ENCODE assay signal across 21 mouse cellular contexts in genomic region chr6:139861534-139861933, GRCm38 (mm10).
"Had no signal": no experiment of that assay in that cellular context is flagged by ENCODE, and none has a peak within 500 bp of the region (broad histone marks: within the 10 kb centered on the region; RNA-seq: fewer than 3 reads in every experiment).

No protein-coding gene starts in this region.

- H3K9me3 ChIP-seq: intestine, embryonic 15.5 days; kidney, embryonic 15.5 days; liver, embryonic 13.5 days; midbrain, embryonic 10.5 days; midbrain, embryonic 13.5 days; neural tube, embryonic 13.5 days had no signal

- H3K27ac ChIP-seq: intestine, embryonic 15.5 days; kidney, embryonic 15.5 days; liver, embryonic 13.5 days; midbrain, embryonic 10.5 days; midbrain, embryonic 13.5 days; neural tube, embryonic 13.5 days; stomach, postnatal 0 days had no signal

- H3K4me1 ChIP-seq: intestine, embryonic 15.5 days; kidney, embryonic 15.5 days; liver, embryonic 13.5 days; megakaryocyte, embryonic 14.5 days; midbrain, embryonic 10.5 days; midbrain, embryonic 13.5 days; neural tube, embryonic 13.5 days had no signal

- ATAC-seq: intestine, embryonic 15.5 days; midbrain, embryonic 13.5 days; midbrain, embryonic 16.5 days had no signal

- H3K4me2 ChIP-seq: intestine, embryonic 15.5 days; kidney, embryonic 15.5 days; liver, embryonic 13.5 days; midbrain, embryonic 13.5 days; neural tube, embryonic 13.5 days had no signal

- DNase-seq: kidney, adult 8-10 months; kidney, postnatal 14 days; kidney, postnatal 4 days; liver, embryonic 13.5 days; lung, adult 2 months; lung, postnatal 36 days; right cerebral cortex, adult 18-20 months; right cerebral cortex, postnatal 14 days; right cerebral cortex, postnatal 4 days; thymus, adult 2 months; thymus, postnatal 14 days; thymus, postnatal 4 days had no signal

- H3K36me3 ChIP-seq: intestine, embryonic 15.5 days; kidney, embryonic 15.5 days; liver, embryonic 13.5 days; midbrain, embryonic 10.5 days; midbrain, embryonic 13.5 days; neural tube, embryonic 13.5 days had no signal

- H3K27me3 ChIP-seq: intestine, embryonic 15.5 days; kidney, embryonic 15.5 days; liver, embryonic 13.5 days; megakaryocyte, embryonic 14.5 days; midbrain, embryonic 13.5 days; neural tube, embryonic 13.5 days had no signal

- H3K9ac ChIP-seq: intestine, embryonic 15.5 days; kidney, embryonic 15.5 days; liver, embryonic 13.5 days; midbrain, embryonic 13.5 days; neural tube, embryonic 13.5 days had no signal

- H3K4me3 ChIP-seq: intestine, embryonic 15.5 days; kidney, embryonic 15.5 days; liver, embryonic 13.5 days; megakaryocyte, embryonic 14.5 days; midbrain, embryonic 10.5 days; midbrain, embryonic 13.5 days; myocyte; neural tube, embryonic 13.5 days had no signal
